Mouse (Mus musculus): ENCODE measurements at regions not wholly inside any gene's neighbourhood (a gene's known extent, or its start where the extent isn't known, plus 50 kb on each side); places are given as distances from the start of the nearest gene placed in this dataset.

- in situ Hi-C loops (cut with MboI, MseI): no loop called here
Observed at GRCm38 (mm10) chr14:81957234-81957633, 1973.4 kb downstream of the Olfm4 start.

GRCm38 (mm10) chr14:81987806-81988205 is 2003.9 kb downstream of the Olfm4 start:
- in situ Hi-C loops (cut with MboI, MseI): no loop called here

GRCm38 (mm10) chr14:81988396-81988795 is 2004.5 kb downstream of the Olfm4 start:
- in situ Hi-C loops (cut with MboI, MseI): no loop called here

GRCm38 (mm10) chr14:82002790-82003189 is 2018.9 kb downstream of the Olfm4 start:
- in situ Hi-C loops (cut with MboI, MseI): no loop called here

- in situ Hi-C loops (cut with MboI, MseI): loop anchor here (5.0 kb wide), 1 partner anchor 93 kb away; no protein-coding TSS in a partner anchor
Observed at GRCm38 (mm10) chr14:82014726-82015125, 2030.8 kb downstream of the Olfm4 start.
